Mouse (Mus musculus) natural killer cell, adult 2 months (primary cell): ENCODE data around the gene Lrrfip2.

Experiments used
- DNase-seq, 2 experiments: peaks; one replicate each; pipeline ENCODE4 v3.0.0; 2022; ENCODE audit warnings: low spot score in 2 of 2

Gene Lrrfip2

GRCm38 (mm10) chr9:111161213-111161612 is 43.8 kb downstream of the Lrrfip2 start:
- DNase-seq: no peak

GRCm38 (mm10) chr9:111166612-111167011 is 49.2 kb downstream of the Lrrfip2 start:
- no peak for DNase-seq

- DNase-seq: no peak
These were observed 53.0 kb downstream of the Lrrfip2 start for GRCm38 (mm10) chr9:111170430-111170829.

GRCm38 (mm10) chr9:111174071-111174470 is 56.7 kb downstream of the Lrrfip2 start:
- DNase-seq: no peak

GRCm38 (mm10) chr9:111178971-111179370 is 61.6 kb downstream of the Lrrfip2 start:
- DNase-seq: no peak

- DNase-seq: no peak
These were observed 64.8 kb downstream of the Lrrfip2 start for GRCm38 (mm10) chr9:111182176-111182575.

- DNase-seq: no peak
These were observed 67.5 kb downstream of the Lrrfip2 start for GRCm38 (mm10) chr9:111184929-111185328.

GRCm38 (mm10) chr9:111186861-111187260 is 69.5 kb downstream of the Lrrfip2 start:
- no peak for DNase-seq

- no peak for DNase-seq
These were observed 71.3 kb downstream of the Lrrfip2 start for GRCm38 (mm10) chr9:111188731-111189130.

GRCm38 (mm10) chr9:111193211-111193610 is 75.8 kb downstream of the Lrrfip2 start:
- no peak for DNase-seq

GRCm38 (mm10) chr9:111197116-111197515 is 79.7 kb downstream of the Lrrfip2 start:
- no peak for DNase-seq

GRCm38 (mm10) chr9:111197712-111198111 is 80.3 kb downstream of the Lrrfip2 start:
- no peak for DNase-seq

- DNase-seq: no peak
These were observed 80.9 kb downstream of the Lrrfip2 start for GRCm38 (mm10) chr9:111198332-111198731.

GRCm38 (mm10) chr9:111200208-111200607 is 82.8 kb downstream of the Lrrfip2 start:
- DNase-seq: no peak

- DNase-seq: no peak
These were observed 87.4 kb downstream of the Lrrfip2 start for GRCm38 (mm10) chr9:111204601-111205375.

- DNase-seq: no peak
These were observed 90.3 kb downstream of the Lrrfip2 start for GRCm38 (mm10) chr9:111207683-111208082.

GRCm38 (mm10) chr9:111208185-111208584 is 90.8 kb downstream of the Lrrfip2 start:
- no peak for DNase-seq

GRCm38 (mm10) chr9:111209158-111209699 is 91.8 kb downstream of the Lrrfip2 start:
- no peak for DNase-seq

GRCm38 (mm10) chr9:111210412-111210811 is 93.0 kb downstream of the Lrrfip2 start:
- no peak for DNase-seq

- no peak for DNase-seq
These were observed 94.0 kb downstream of the Lrrfip2 start for GRCm38 (mm10) chr9:111211122-111212041.

GRCm38 (mm10) chr9:111213501-111213900 is 96.1 kb downstream of the Lrrfip2 start:
- DNase-seq: peak; percentile 15 to 36

GRCm38 (mm10) chr9:111216424-111216823 is 99.0 kb downstream of the Lrrfip2 start:
- peak in 1 of 2 experiments; percentile 39 for DNase-seq
